Mouse (Mus musculus) lung, postnatal 10 days (tissue): Measurements from ENCODE around the gene Gm10424.
"Not testable (repeated sequence)": the region's sequence is repeated elsewhere in the genome, so short reads cannot be mapped to it uniquely, and the experiment has no call there.

Experiments
- DNase-seq: peaks from one replicate; pipeline ENCODE4 v3.0.0; 2021

Gm10424 gene

DNA sequence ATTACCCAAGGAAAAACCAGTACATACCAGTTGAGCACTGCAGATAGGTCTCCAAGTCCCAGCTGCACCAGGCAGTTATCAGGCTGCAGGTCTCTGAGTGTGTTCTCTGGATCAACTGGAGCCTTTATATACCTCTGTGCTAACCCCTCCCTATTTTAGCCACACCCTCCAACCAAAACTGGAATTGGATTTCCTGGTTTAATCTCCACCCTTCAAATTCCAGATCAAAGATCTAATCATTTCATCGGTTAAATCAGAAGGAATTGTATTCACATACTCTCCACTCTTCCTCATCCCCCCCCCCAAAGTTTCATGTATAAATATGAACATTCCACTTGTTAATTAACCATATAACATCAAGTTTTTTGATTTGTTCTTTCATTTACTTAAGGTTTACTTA lies at the start of gene Gm10424:
Gm10424 (minus strand) TSS at position 101 of the 400 bp plus-strand sequence.
- not testable (repeated sequence) for DNase-seq

GRCm38 (mm10) chr5:95305611-95306010 lies 33.0 kb upstream of the Gm10424 start, which contains the start of gene Gm3259:
Gene Gm3259 (plus strand): TSS chr5:95305911.
- DNase-seq, result not testable (repeated sequence)
